Mouse (Mus musculus) lung, postnatal 25 days (tissue): ENCODE data around the gene Bloc1s5.

Experiments used
- DNase-seq: peaks from one replicate; pipeline ENCODE4 v3.0.0; 2022; ENCODE audit warnings: low spot score

The Bloc1s5 gene

GRCm38 (mm10) chr13:38565245-38565644 lies 69.7 kb downstream of the Bloc1s5 start:
- DNase-seq = no peak

- no peak for DNase-seq
These were observed 80.3 kb downstream of the Bloc1s5 start for GRCm38 (mm10) chr13:38554611-38555010.

GRCm38 (mm10) chr13:38554210-38554609 lies 80.7 kb downstream of the Bloc1s5 start:
- no peak for DNase-seq

DNA sequence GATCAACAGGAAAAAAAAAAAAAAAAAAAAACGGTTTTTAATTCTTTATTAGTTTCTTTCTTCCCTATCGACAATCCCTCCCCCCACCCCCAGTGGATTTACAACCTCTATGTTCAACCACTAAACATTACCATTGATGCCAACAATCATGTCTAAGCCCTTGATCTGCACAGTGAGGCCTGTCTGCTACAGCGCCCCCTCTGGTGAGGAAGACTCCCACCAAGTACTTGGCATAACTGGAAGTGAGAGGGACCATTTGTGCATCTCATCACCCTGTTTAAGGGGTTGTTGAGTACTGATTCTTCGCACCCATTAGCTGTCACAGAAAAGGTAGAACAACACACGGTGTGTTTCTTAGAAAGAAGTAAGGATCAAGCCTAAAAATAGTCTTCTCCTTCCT lies 86.2 kb downstream of the Bloc1s5 start:
- DNase-seq = no peak

GRCm38 (mm10) chr13:38547717-38548116 lies 87.2 kb downstream of the Bloc1s5 start:
- DNase-seq = no peak

GRCm38 (mm10) chr13:38546754-38547153 lies 88.2 kb downstream of the Bloc1s5 start:
- DNase-seq = no peak

DNA sequence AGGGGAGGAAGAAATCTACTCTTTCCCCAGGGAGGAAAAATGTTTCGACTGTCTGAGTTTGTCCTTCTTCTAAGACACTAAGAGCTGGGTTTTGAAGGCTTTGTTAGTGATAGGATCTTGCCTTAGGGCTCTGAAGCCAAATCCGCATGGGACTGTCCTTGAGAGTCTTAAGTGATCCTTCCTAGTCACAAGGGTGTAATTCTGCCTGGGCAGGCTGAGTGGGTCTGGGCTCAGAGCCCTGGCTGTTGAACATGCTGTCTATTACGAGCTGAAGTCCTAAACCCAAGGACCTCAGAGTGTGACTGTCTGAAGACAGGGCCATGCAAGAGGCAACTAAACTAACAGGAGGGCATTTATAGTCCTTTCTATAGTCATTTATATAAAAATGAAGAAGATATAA lies 89.4 kb downstream of the Bloc1s5 start:
- no peak for DNase-seq

DNA sequence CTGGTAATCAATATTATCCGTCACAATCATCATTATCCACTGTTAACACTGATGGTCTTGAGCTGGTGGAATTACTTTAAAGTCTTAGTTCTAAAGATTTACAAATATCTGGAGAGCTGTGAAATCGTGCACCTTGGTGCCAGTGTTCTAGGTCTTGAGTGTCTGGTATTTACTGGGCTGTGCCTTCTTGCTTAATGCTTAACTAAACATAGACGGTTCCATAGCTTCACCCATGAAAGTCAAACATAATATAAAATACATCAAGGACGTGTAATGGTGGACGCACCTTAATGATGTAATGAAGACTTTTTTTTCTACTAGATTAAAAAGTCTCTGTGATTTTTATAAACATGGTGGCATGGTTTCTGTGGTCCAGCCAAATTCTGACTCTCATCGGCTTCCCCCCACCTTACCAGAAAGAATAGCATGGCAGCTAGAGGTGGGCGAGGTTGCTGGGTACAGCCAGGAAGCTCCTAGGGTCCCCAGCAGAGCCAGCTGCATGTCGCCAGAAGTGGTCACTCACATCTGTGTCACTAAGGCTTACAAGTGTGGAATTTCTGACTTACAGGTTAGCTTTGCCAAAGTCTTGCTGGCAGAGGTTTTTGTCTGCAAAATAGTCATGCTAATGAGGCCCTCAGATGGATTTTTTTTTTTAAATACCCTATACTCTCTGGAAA lies 90.0 kb downstream of the Bloc1s5 start:
- no peak for DNase-seq

DNA sequence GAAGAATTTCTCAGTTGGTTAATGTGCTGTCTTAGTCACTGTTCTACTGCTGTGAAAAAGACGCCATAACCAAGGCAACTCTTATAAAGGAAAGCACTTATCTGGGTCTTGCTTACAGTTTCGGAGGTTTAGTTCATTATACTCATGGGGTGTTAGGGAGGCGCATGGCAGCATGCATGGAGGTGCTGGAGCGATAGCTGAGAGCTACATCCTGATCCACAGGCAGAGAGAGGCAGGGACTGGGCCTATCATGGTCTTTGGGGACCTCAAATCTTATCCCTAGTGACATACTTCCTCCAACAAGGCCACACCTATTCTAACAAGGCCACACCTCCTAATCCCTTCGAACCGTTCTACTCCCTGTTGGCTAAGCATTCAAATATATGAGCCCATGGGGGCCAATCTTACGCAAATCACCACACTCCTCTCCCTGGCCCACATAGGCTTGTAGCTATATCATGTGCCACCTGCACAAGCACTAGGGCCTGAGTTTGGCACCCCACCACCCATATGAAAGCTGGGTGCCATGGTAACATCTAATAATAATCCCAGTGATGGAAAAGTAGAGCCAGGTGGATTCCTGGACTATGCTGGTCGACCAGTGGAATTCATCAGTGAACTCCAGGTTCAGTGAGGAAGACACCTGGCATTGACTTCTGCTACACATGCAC lies 91.3 kb downstream of the Bloc1s5 start:
- no peak for DNase-seq
